Mouse (Mus musculus) thymus, adult 18-20 months (tissue): Measurements from ENCODE around the gene Il22ra2.
A peak's percentile ranks its signal among the peaks of the same experiment; 100 is the strongest.

ENCODE experiments used
- DNase-seq, 2 experiments: peaks; one replicate each; pipeline ENCODE4 v3.0.0; 2022; ENCODE audit warnings: mixed read lengths in 2 of 2

Gene Il22ra2

GRCm38 (mm10) chr10:19621408-19622048 is at the start of gene Il22ra2:
Gene Il22ra2, plus strand, starts transcription at chr10:19621998.
- peak in 1 of 2 experiments; percentile 13 for DNase-seq

- no peak for DNase-seq
These were observed 44.2 kb upstream of the Il22ra2 start for GRCm38 (mm10) chr10:19577571-19577970.

GRCm38 (mm10) chr10:19578001-19578400 is 43.8 kb upstream of the Il22ra2 start:
- no peak for DNase-seq

GRCm38 (mm10) chr10:19578409-19578986 is 43.3 kb upstream of the Il22ra2 start:
- no peak for DNase-seq

GRCm38 (mm10) chr10:19580660-19581059 is 41.1 kb upstream of the Il22ra2 start:
- DNase-seq, result no peak

GRCm38 (mm10) chr10:19581844-19582582 is 39.8 kb upstream of the Il22ra2 start:
- DNase-seq, result peak in 1 of 2 experiments; percentile 60

GRCm38 (mm10) chr10:19582806-19583430 is 38.9 kb upstream of the Il22ra2 start:
- DNase-seq, result no peak

- peak; percentile 64 to 85 for DNase-seq
These were observed 37.7 kb upstream of the Il22ra2 start for GRCm38 (mm10) chr10:19584064-19584463.

- no peak for DNase-seq
These were observed 37.0 kb upstream of the Il22ra2 start for GRCm38 (mm10) chr10:19584846-19585245.

GRCm38 (mm10) chr10:19585860-19586259 is 35.9 kb upstream of the Il22ra2 start:
- no peak for DNase-seq

GRCm38 (mm10) chr10:19587281-19587680 is 34.5 kb upstream of the Il22ra2 start:
- no peak for DNase-seq

GRCm38 (mm10) chr10:19589626-19590025 is 32.2 kb upstream of the Il22ra2 start:
- no peak for DNase-seq

- no peak for DNase-seq
These were observed 30.5 kb upstream of the Il22ra2 start for GRCm38 (mm10) chr10:19591286-19591640.

- peak; percentile 99 to 100 for DNase-seq
These were observed 30.0 kb upstream of the Il22ra2 start, which contains the start of gene Ifngr1 for GRCm38 (mm10) chr10:19591641-19592441. Gene Ifngr1, plus strand, starts transcription at chr10:19591949.

- no peak for DNase-seq
These were observed 29.2 kb upstream of the Il22ra2 start for GRCm38 (mm10) chr10:19592556-19592955.

- DNase-seq, result no peak
These were observed 28.5 kb upstream of the Il22ra2 start for GRCm38 (mm10) chr10:19593296-19593695.

GRCm38 (mm10) chr10:19594201-19594905 is 27.4 kb upstream of the Il22ra2 start:
- DNase-seq, result peak in 1 of 2 experiments; percentile 52

GRCm38 (mm10) chr10:19596866-19597265 is 24.9 kb upstream of the Il22ra2 start:
- peak in 1 of 2 experiments; percentile 42 for DNase-seq

- DNase-seq, result peak in 1 of 2 experiments; percentile 59
These were observed 23.7 kb upstream of the Il22ra2 start for GRCm38 (mm10) chr10:19598091-19598490.

- DNase-seq, result no peak
These were observed 22.3 kb upstream of the Il22ra2 start for GRCm38 (mm10) chr10:19599331-19600092.

GRCm38 (mm10) chr10:19600093-19600420 is 21.7 kb upstream of the Il22ra2 start:
- DNase-seq, result no peak
